Mouse (Mus musculus): Measurements from ENCODE around the gene Spon1. TPM values are rescaled to one million over a fixed set of nuclear protein-coding genes. Genes with fewer than 3 reads are reported as not detected.

Spon1 gene
- polyA plus RNA-seq, 1 experiment from 2014 or later = 47.0 TPM

DNA sequence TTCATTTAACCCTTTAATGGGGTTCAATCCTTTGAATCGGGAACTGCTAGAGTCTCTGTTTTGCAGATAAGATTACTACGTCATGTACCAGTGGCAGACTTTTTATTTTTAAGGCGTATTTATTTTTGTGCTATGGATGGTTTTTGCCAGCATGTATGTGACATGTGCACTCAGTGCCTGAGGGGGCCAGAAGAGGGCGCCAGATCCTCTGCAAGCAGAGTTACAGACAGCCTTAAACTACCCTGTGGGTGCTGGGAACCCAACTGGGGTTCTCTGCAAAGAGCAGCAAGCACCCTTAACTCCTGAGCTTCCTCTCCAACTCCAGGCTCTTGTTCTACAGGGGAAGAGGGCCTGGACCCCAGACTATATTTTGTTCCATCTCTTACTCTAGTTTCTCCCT lies 23.2 kb upstream of the Spon1 start:
- H3K9ac ChIP-seq (ENCODE audit: low read depth, low read length) = no peak overlapping the region
- ATAC-seq = no peak
- H3K4me3 ChIP-seq (ENCODE audit: low read depth, low read length) = no peak overlapping the region
- 93% methylated on average over 4 of the region's 4 CpGs for WGBS
- H3K27me3 ChIP-seq (ENCODE audit: control insufficient read depth, insufficient read depth, low read depth, low read length) = no peaks in the 10 kb centered on the region
- no peak overlapping the region for H3K4me2 ChIP-seq (ENCODE audit: low read length)
- H3K4me1 ChIP-seq (ENCODE audit: control insufficient read depth, insufficient read depth, low read length) = no peaks in the 10 kb centered on the region
- H3K36me3 ChIP-seq (ENCODE audit: control insufficient read depth, insufficient read depth, low read length) = no peaks in the 10 kb centered on the region
- H3K27ac ChIP-seq (ENCODE audit: low read length) = no peak overlapping the region
- no peaks in the 10 kb centered on the region; the same call in 1 of the 2 replicates for H3K9me3 ChIP-seq (replicated peaks; ENCODE audit: control insufficient read depth, low read length, poor library complexity, severe bottlenecking)

DNA sequence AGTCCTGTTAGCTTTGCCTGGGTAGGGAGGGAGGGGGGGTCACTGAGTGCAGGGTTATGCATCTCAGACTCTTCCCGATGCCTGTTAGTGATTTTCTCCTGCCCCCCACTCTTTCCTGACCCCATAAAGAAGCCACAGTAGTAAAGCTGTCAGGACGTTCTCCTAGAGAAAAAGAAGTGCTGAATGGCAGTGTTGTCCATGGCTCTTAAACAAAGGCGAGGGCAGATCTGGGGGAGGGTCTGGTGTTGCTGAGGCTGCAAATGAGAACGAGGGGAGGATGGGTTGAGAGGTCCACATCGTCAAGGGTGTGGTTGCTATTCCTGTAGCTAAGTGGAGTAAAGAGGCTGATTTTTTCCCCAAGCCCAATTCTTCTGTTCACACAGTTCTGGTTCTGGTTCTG lies 21.8 kb upstream of the Spon1 start:
- Histone ChIP-seq H3K4me1 (ENCODE audit: control insufficient read depth, insufficient read depth, low read length) (no peaks in the 10 kb centered on the region), H3K27ac (ENCODE audit: low read length) (no peak overlapping the region), H3K4me2 (ENCODE audit: low read length) (no peak overlapping the region), H3K27me3 (ENCODE audit: control insufficient read depth, insufficient read depth, low read depth, low read length) (no peaks in the 10 kb centered on the region), H3K36me3 (ENCODE audit: control insufficient read depth, insufficient read depth, low read length) (no peaks in the 10 kb centered on the region), H3K4me3 (ENCODE audit: low read depth, low read length) (no peak overlapping the region), H3K9ac (ENCODE audit: low read depth, low read length) (no peak overlapping the region), H3K9me3 (replicated peaks; ENCODE audit: control insufficient read depth, low read length, poor library complexity, severe bottlenecking) (no peaks in the 10 kb centered on the region; the same call in 1 of the 2 replicates)
- WGBS = 41% methylated on average over 5 of the region's 5 CpGs
- no peak for ATAC-seq

DNA sequence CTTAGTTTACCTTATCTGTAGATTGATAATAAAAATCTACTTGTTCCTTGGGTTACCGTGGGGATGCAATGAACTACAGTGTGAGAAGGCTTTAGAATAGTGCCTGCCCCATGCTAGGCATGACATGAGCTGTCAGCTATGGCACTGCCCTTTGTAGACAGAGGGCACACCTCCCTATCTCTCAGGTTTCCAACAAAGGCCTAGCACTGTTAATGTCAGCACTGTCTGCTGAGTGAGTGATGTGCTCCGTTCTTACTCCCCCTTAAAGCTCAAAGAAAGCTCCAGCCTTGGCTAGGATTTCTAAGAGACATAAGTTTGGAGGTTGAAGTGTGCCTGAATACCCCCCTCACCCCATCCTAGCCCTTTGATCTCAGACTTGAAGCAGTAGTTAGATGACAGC lies 9.2 kb upstream of the Spon1 start:
- no peak overlapping the region for H3K27ac ChIP-seq (ENCODE audit: low read length)
- no peak overlapping the region for H3K4me2 ChIP-seq (ENCODE audit: low read length)
- no peak overlapping the region for H3K9ac ChIP-seq (ENCODE audit: low read depth, low read length)
- WGBS = 88% methylated on average over 2 of the region's 2 CpGs
- H3K9me3 ChIP-seq (replicated peaks; ENCODE audit: control insufficient read depth, low read length, poor library complexity, severe bottlenecking) = no peaks in the 10 kb centered on the region
- no peaks in the 10 kb centered on the region for H3K27me3 ChIP-seq (ENCODE audit: control insufficient read depth, insufficient read depth, low read depth, low read length)
- no peaks in the 10 kb centered on the region; the same call in 1 of the 2 replicates for H3K4me1 ChIP-seq (ENCODE audit: control insufficient read depth, insufficient read depth, low read length)
- no peaks in the 10 kb centered on the region for H3K36me3 ChIP-seq (ENCODE audit: control insufficient read depth, insufficient read depth, low read length)
- H3K4me3 ChIP-seq (ENCODE audit: low read depth, low read length) = no peak overlapping the region
- no peak for ATAC-seq

DNA sequence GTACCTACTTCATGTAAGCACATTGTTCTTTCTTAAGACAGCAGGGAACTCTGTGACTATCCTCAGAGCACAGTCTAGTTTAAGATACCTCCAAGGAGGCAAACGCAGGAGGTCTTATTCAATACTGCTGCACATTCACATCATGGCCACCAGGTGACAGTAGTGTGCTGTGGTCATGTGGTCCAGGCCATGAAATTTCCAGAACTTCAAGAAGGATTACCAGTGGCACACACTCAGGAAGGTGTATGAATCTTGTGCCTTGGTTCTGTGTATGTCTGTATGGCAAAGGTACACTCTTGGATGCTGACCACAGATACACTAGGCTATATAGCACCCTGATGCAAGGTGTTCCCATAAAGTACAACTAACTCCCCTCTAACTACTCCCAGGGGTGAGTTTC lies 6.6 kb upstream of the Spon1 start:
- H3K9me3 ChIP-seq (replicated peaks; ENCODE audit: control insufficient read depth, low read length, poor library complexity, severe bottlenecking) = 0 out of 2 replicates have a peak, but pooled peaks cover 2% of the 10 kb centered on the region
- no peaks in the 10 kb centered on the region; the same call in 1 of the 2 replicates for H3K4me1 ChIP-seq (ENCODE audit: control insufficient read depth, insufficient read depth, low read length)
- no peak overlapping the region for H3K4me2 ChIP-seq (ENCODE audit: low read length)
- no peak overlapping the region for H3K4me3 ChIP-seq (ENCODE audit: low read depth, low read length)
- no peak overlapping the region for H3K27ac ChIP-seq (ENCODE audit: low read length)
- H3K9ac ChIP-seq (ENCODE audit: low read depth, low read length) = no peak overlapping the region
- no peaks in the 10 kb centered on the region for H3K36me3 ChIP-seq (ENCODE audit: control insufficient read depth, insufficient read depth, low read length)
- peak; percentile 60; the same call in 1 of the 2 replicates for ATAC-seq
- 13% methylated on average over 1 of the region's 1 CpGs for WGBS
- H3K27me3 ChIP-seq (ENCODE audit: control insufficient read depth, insufficient read depth, low read depth, low read length) = no peaks in the 10 kb centered on the region

DNA sequence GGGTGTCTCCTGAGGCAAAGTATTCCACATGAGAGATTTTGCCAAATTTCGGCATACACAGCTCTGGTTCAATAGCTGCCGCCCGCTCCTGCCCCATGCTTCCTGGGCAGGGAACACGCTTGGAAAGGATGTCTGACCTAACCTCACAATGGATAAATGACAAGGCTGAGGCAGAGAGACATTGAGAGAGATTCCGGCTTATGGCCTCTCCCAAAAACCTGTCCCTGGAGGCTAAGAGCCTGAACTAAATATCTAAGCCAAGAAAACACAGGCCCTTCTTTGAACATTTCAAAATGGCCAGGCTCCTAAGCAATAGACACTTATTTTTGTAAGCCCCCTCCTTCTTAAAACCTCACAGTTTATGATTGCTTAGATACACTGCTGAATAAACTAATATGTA lies 665 bp upstream of the Spon1 start:
- Histone ChIP-seq H3K27me3 (ENCODE audit: control insufficient read depth, insufficient read depth, low read depth, low read length) (peaks cover 2% of the 10 kb centered on the region; the same call in 1 of the 2 replicates), H3K4me3 (ENCODE audit: low read depth, low read length) (no peak overlapping the region), H3K9ac (ENCODE audit: low read depth, low read length) (no peak overlapping the region), H3K36me3 (ENCODE audit: control insufficient read depth, insufficient read depth, low read length) (no peaks in the 10 kb centered on the region), H3K4me1 (ENCODE audit: control insufficient read depth, insufficient read depth, low read length) (peaks cover 12% of the 10 kb centered on the region), H3K4me2 (ENCODE audit: low read length) (no peak overlapping the region; the same call in 1 of the 2 replicates), H3K27ac (ENCODE audit: low read length) (no peak overlapping the region), H3K9me3 (replicated peaks; ENCODE audit: control insufficient read depth, low read length, poor library complexity, severe bottlenecking) (0 out of 2 replicates have a peak, but pooled peaks cover 2% of the 10 kb centered on the region)
- no peak for ATAC-seq
- WGBS = 84% methylated on average over 5 of the region's 5 CpGs

DNA sequence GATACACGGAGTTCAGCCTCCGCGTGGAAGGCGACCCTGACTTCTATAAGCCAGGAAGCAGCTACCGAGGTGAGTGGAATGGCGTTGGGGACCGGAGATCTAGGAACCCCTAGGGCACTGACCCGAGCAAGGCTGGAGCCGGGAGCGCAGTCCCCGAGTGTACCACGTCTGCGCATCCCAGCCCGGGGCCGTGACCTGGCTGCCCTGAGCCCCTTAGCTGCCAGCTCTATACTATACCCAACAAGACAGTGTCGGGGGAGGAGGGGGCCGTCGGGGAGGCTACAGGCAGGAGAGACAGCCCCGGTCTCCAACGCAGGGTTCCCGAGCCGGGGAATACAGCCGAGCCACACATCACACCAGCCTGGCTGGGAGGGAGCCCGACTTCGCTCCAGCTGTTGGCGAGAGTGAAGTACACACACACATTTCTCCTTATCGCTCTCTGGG lies 722 bp downstream of the Spon1 start:
- ATAC-seq = peak; percentile 62
- H3K4me1 ChIP-seq (ENCODE audit: control insufficient read depth, insufficient read depth, low read length) = peaks cover 12% of the 10 kb centered on the region
- under 1% methylated on average over 27 of the region's 27 CpGs for WGBS
- H3K27ac ChIP-seq (ENCODE audit: low read length) = peak overlapping the region; percentile 53; the same call in 1 of the 2 replicates
- peak overlapping the region; percentile 47 for H3K4me3 ChIP-seq (ENCODE audit: low read depth, low read length)
- peak overlapping the region; percentile 58 for H3K9ac ChIP-seq (ENCODE audit: low read depth, low read length)
- H3K27me3 ChIP-seq (ENCODE audit: control insufficient read depth, insufficient read depth, low read depth, low read length) = peaks cover 2% of the 10 kb centered on the region; the same call in 1 of the 2 replicates
- H3K9me3 ChIP-seq (replicated peaks; ENCODE audit: control insufficient read depth, low read length, poor library complexity, severe bottlenecking) = 0 out of 2 replicates have a peak, but pooled peaks cover 2% of the 10 kb centered on the region
- no peaks in the 10 kb centered on the region for H3K36me3 ChIP-seq (ENCODE audit: control insufficient read depth, insufficient read depth, low read length)
- peak overlapping the region; percentile 97 for H3K4me2 ChIP-seq (ENCODE audit: low read length)

DNA sequence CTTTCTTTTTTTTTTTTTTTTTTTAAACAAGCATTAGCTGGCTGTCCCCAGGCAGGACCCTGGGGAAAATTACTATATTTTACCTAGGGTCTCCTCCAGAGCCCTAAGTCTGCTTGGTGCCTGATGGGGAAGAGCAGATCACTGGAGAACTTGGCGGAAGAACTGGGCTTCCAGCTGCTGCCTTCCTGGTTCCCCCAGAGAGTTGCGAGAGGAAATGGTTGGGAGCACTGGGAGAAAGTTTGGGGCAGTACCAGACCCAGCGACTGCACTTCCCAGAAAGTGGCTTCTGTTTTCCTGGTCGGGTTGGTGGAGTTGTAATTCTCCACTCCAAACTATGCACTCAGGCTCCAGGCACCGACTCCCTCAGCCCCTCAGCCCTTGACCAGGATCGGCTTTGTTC lies 1.7 kb downstream of the Spon1 start:
- WGBS = 13% methylated on average over 6 of the region's 6 CpGs
- Histone ChIP-seq H3K9ac (ENCODE audit: low read depth, low read length) (no peak overlapping the region; the same call in 1 of the 2 replicates), H3K27me3 (ENCODE audit: control insufficient read depth, insufficient read depth, low read depth, low read length) (peaks cover 2% of the 10 kb centered on the region; the same call in 1 of the 2 replicates)

DNA sequence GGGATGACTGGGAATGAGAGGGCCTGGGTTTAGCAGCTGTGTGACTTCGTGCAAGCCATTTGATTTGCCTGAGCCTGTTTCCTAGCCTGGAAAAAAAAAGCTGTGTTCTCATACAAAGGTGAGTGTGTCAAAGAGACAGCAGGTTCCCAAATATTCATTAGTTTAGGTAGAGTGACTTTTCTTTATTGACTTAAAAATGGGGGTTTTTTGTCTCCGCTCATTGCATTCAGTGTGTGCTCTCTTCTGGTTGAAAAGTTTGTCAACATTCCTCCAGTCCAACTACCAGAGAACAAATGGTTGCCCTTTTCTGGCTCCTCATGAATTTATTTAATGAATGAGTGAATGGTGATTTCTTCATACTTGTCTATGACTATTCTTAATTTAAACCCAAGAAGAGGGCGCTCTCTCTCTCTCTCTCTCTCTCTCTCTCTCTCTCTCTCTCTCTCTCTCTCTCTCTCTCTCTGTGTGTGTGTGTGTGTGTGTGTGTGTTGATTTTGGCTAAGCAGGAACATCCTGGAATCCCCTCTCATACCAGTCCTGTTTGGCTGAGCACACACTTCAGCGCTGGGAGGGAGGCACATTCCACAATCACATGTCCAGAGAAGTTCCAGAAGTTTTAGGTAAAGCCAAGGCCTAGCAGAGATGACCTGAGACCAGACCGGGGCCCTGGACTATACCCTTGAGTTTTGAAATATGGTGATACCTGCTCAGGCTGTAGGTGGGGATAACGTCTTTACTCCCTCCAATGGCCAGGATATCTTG lies 2.6 kb downstream of the Spon1 start:
- ATAC-seq = no peak
- Histone ChIP-seq H3K4me1 (ENCODE audit: control insufficient read depth, insufficient read depth, low read length) (peaks cover 12% of the 10 kb centered on the region), H3K27me3 (ENCODE audit: control insufficient read depth, insufficient read depth, low read depth, low read length) (peaks cover 2% of the 10 kb centered on the region; the same call in 1 of the 2 replicates), H3K4me2 (ENCODE audit: low read length) (peak overlapping the region; percentile 97), H3K9me3 (replicated peaks; ENCODE audit: control insufficient read depth, low read length, poor library complexity, severe bottlenecking) (no peaks in the 10 kb centered on the region), H3K36me3 (ENCODE audit: control insufficient read depth, insufficient read depth, low read length) (no peaks in the 10 kb centered on the region), H3K9ac (ENCODE audit: low read depth, low read length) (no peak overlapping the region), H3K27ac (ENCODE audit: low read length) (no peak overlapping the region), H3K4me3 (ENCODE audit: low read depth, low read length) (no peak overlapping the region)
- 59% methylated on average over 6 of the region's 6 CpGs for WGBS

More for the DNA sequence above, 1.7 kb downstream of the Spon1 start:
- Histone ChIP-seq H3K4me3 (ENCODE audit: low read depth, low read length) (peak overlapping the region; percentile 47), H3K36me3 (ENCODE audit: control insufficient read depth, insufficient read depth, low read length) (no peaks in the 10 kb centered on the region), H3K27ac (ENCODE audit: low read length) (no peak overlapping the region), H3K4me2 (ENCODE audit: low read length) (peak overlapping the region; percentile 97), H3K9me3 (replicated peaks; ENCODE audit: control insufficient read depth, low read length, poor library complexity, severe bottlenecking) (0 out of 2 replicates have a peak, but pooled peaks cover 2% of the 10 kb centered on the region), H3K4me1 (ENCODE audit: control insufficient read depth, insufficient read depth, low read length) (peaks cover 12% of the 10 kb centered on the region)
- ATAC-seq = no peak

DNA sequence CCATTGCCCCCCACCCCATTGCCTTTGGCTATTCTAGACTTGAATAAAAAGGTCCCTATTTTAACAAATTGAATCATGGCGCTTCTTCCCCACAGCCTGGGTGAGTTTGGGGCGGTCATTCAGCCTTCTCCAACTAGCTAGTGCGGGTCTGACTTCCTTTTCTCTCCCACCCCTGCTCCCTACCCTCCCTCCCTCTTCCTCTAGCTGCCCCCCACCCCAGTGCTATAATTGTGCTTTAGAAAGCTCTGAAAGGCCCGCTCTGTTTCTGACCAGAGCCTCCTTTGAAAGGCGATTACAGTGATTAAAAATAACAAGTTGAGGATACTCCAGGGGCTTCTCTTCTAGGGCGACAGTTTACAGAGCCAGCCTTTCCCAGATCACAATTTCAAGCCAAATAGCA lies 3.5 kb downstream of the Spon1 start:
- no peaks in the 10 kb centered on the region for H3K9me3 ChIP-seq (replicated peaks; ENCODE audit: control insufficient read depth, low read length, poor library complexity, severe bottlenecking)
- peak overlapping the region; percentile 16 for H3K4me2 ChIP-seq (ENCODE audit: low read length)
- no peaks in the 10 kb centered on the region for H3K36me3 ChIP-seq (ENCODE audit: control insufficient read depth, insufficient read depth, low read length)
- H3K27me3 ChIP-seq (ENCODE audit: control insufficient read depth, insufficient read depth, low read depth, low read length) = peaks cover 2% of the 10 kb centered on the region; the same call in 1 of the 2 replicates
- no peak overlapping the region for H3K27ac ChIP-seq (ENCODE audit: low read length)
- H3K4me1 ChIP-seq (ENCODE audit: control insufficient read depth, insufficient read depth, low read length) = peaks cover 12% of the 10 kb centered on the region
- H3K9ac ChIP-seq (ENCODE audit: low read depth, low read length) = no peak overlapping the region
- no peak overlapping the region for H3K4me3 ChIP-seq (ENCODE audit: low read depth, low read length)
- WGBS = 9% methylated on average over 6 of the region's 6 CpGs
- no peak for ATAC-seq
